Mouse (Mus musculus) neutrophil, adult 5-6 weeks (primary cell): ENCODE data around the gene Ddx52. TPM values are rescaled to one million over a fixed set of nuclear protein-coding genes. Genes with fewer than 3 reads are reported as not detected.

ENCODE experiments used
- ATAC-seq: fragments of 151-379, 151-347 bp; 2 replicates; pipeline ENCODE4 v1.8.0; 2017; ENCODE audit warnings: mild to moderate bottlenecking, moderate TSS enrichment; ENCODE audit not compliant: insufficient number of reproducible peaks, poor library complexity, low FRiP score, severe bottlenecking; ENCODE audit errors: extremely low read depth
- total RNA-seq: library from RNA; stranded (forward); fragments of 200-1000 nt; gene quantifications from 2 replicates; pipeline ENCODE4 v1.2.3, GENCODE M21; 2017

Gene Ddx52
- 71.0 and 73.2 TPM in 2 replicates for total RNA-seq

- peak; percentile 96 for ATAC-seq
These were observed at the start of gene Ddx52 for GRCm38 (mm10) chr11:83941950-83942840. Ddx52 (plus strand) TSS chr11:83942062.

- ATAC-seq, result no peak
These were observed 48.5 kb upstream of the Ddx52 start for GRCm38 (mm10) chr11:83893325-83893724.

GRCm38 (mm10) chr11:83896430-83897410 is 45.1 kb upstream of the Ddx52 start:
- no peak for ATAC-seq

- ATAC-seq, result no peak
These were observed 44.3 kb upstream of the Ddx52 start for GRCm38 (mm10) chr11:83897569-83897968.

- no peak for ATAC-seq
These were observed 39.0 kb upstream of the Ddx52 start for GRCm38 (mm10) chr11:83902812-83903211.

GRCm38 (mm10) chr11:83905756-83906155 is 36.1 kb upstream of the Ddx52 start:
- ATAC-seq, result no peak

GRCm38 (mm10) chr11:83908376-83908775 is 33.5 kb upstream of the Ddx52 start:
- ATAC-seq, result no peak

GRCm38 (mm10) chr11:83913824-83914311 is 28.0 kb upstream of the Ddx52 start:
- no peak for ATAC-seq

GRCm38 (mm10) chr11:83914501-83914900 is 27.4 kb upstream of the Ddx52 start:
- no peak for ATAC-seq

GRCm38 (mm10) chr11:83922600-83922999 is 19.3 kb upstream of the Ddx52 start:
- no peak for ATAC-seq

GRCm38 (mm10) chr11:83927097-83927496 is 14.8 kb upstream of the Ddx52 start:
- ATAC-seq, result no peak

GRCm38 (mm10) chr11:83932506-83933106 is 9.3 kb upstream of the Ddx52 start:
- no peak for ATAC-seq

- no peak for ATAC-seq
These were observed 8.5 kb upstream of the Ddx52 start for GRCm38 (mm10) chr11:83933376-83933775.

GRCm38 (mm10) chr11:83935986-83936665 is 5.7 kb upstream of the Ddx52 start:
- peak; percentile 78; the same call in 1 of the 2 replicates for ATAC-seq

GRCm38 (mm10) chr11:83938556-83938955 is 3.3 kb upstream of the Ddx52 start:
- ATAC-seq, result no peak

GRCm38 (mm10) chr11:83956822-83957221 is 15.0 kb downstream of the Ddx52 start:
- ATAC-seq, result no peak

- ATAC-seq, result no peak
These were observed 20.1 kb downstream of the Ddx52 start for GRCm38 (mm10) chr11:83961983-83962382.
